Mouse (Mus musculus): ENCODE data around the gene Adprm. TPM values are rescaled to one million over a fixed set of nuclear protein-coding genes. Genes with fewer than 3 reads are reported as not detected.

The Adprm gene
- polyA plus RNA-seq, 1 experiment from 2014 or later = 15.0 TPM

GRCm38 (mm10) chr11:67072615-67073130 lies 20.3 kb upstream of the Adprm start:
- H3K4me3 ChIP-seq (ENCODE audit: low read depth, low read length) = no peak overlapping the region
- no peaks in the 10 kb centered on the region for H3K9me3 ChIP-seq (ENCODE audit: low read length)
- no peak overlapping the region for H3K9ac ChIP-seq (replicated peaks)
- 80% methylated on average over 15 of the region's 15 CpGs for WGBS (ENCODE audit: insufficient replicate concordance)
- no peak overlapping the region for H3K27ac ChIP-seq (ENCODE audit: low read depth)
- ATAC-seq = no peak
- no peaks in the 10 kb centered on the region for H3K36me3 ChIP-seq (replicated peaks; ENCODE audit: insufficient read depth, low read length)
- TF ChIP-seq CTCF (IDR thresholded peaks at IDR 0.05; ENCODE audit: low read depth) (no peak), EP300 (IDR thresholded peaks at IDR 0.05; ENCODE audit: low read depth) (no peak)
- no peaks in the 10 kb centered on the region for H3K4me1 ChIP-seq (ENCODE audit: insufficient read depth)
- DNase-seq = no peak
- H3K4me2 ChIP-seq (ENCODE audit: low read depth, low read length) = no peak overlapping the region
- no peaks in the 10 kb centered on the region for H3K27me3 ChIP-seq (ENCODE audit: insufficient read depth, low read length)

- no peak for ATAC-seq
- WGBS (ENCODE audit: insufficient replicate concordance) = 79% methylated on average over 3 of the region's 3 CpGs
Observed at GRCm38 (mm10) chr11:67067741-67068140, 15.3 kb upstream of the Adprm start.

GRCm38 (mm10) chr11:67062726-67063125 lies 10.3 kb upstream of the Adprm start:
- Histone ChIP-seq H3K36me3 (replicated peaks; ENCODE audit: insufficient read depth, low read length) (peaks cover 51% of the 10 kb centered on the region), H3K4me3 (ENCODE audit: low read depth, low read length) (no peak overlapping the region), H3K9ac (replicated peaks) (no peak overlapping the region), H3K27me3 (ENCODE audit: insufficient read depth, low read length) (no peaks in the 10 kb centered on the region), H3K27ac (ENCODE audit: low read depth) (no peak overlapping the region), H3K4me1 (ENCODE audit: insufficient read depth) (no peaks in the 10 kb centered on the region), H3K9me3 (ENCODE audit: low read length) (no peaks in the 10 kb centered on the region), H3K4me2 (ENCODE audit: low read depth, low read length) (no peak overlapping the region)
- TF ChIP-seq CTCF (IDR thresholded peaks at IDR 0.05; ENCODE audit: low read depth) (no peak), EP300 (IDR thresholded peaks at IDR 0.05; ENCODE audit: low read depth) (no peak)
- 84% methylated on average over 3 of the region's 3 CpGs for WGBS (ENCODE audit: insufficient replicate concordance)
- DNase-seq = no peak
- no peak for ATAC-seq

More at GRCm38 (mm10) chr11:67067741-67068140, 15.3 kb upstream of the Adprm start:
- TF ChIP-seq EP300 (IDR thresholded peaks at IDR 0.05; ENCODE audit: low read depth) (no peak), CTCF (IDR thresholded peaks at IDR 0.05; ENCODE audit: low read depth) (no peak)
- H3K27me3 ChIP-seq (ENCODE audit: insufficient read depth, low read length) = no peaks in the 10 kb centered on the region
- no peaks in the 10 kb centered on the region for H3K4me1 ChIP-seq (ENCODE audit: insufficient read depth)
- H3K9ac ChIP-seq (replicated peaks) = no peak overlapping the region
- H3K4me3 ChIP-seq (ENCODE audit: low read depth, low read length) = no peak overlapping the region
- no peak overlapping the region for H3K4me2 ChIP-seq (ENCODE audit: low read depth, low read length)
- no peaks in the 10 kb centered on the region for H3K9me3 ChIP-seq (ENCODE audit: low read length)
- no peak overlapping the region for H3K27ac ChIP-seq (ENCODE audit: low read depth)
- DNase-seq = no peak
- peaks cover 20% of the 10 kb centered on the region; the same call in 1 of the 2 replicates for H3K36me3 ChIP-seq (replicated peaks; ENCODE audit: insufficient read depth, low read length)

GRCm38 (mm10) chr11:67061311-67061710 lies 8.9 kb upstream of the Adprm start:
- no peak overlapping the region for H3K4me2 ChIP-seq (ENCODE audit: low read depth, low read length)
- ATAC-seq (no peak), DNase-seq (no peak)
- H3K36me3 ChIP-seq (replicated peaks; ENCODE audit: insufficient read depth, low read length) = peaks cover 61% of the 10 kb centered on the region
- H3K9ac ChIP-seq (replicated peaks) = no peak overlapping the region
- 92% methylated on average over 2 of the region's 2 CpGs for WGBS (ENCODE audit: insufficient replicate concordance)
- no peak overlapping the region for H3K27ac ChIP-seq (ENCODE audit: low read depth)
- H3K4me3 ChIP-seq (ENCODE audit: low read depth, low read length) = no peak overlapping the region
- H3K4me1 ChIP-seq (ENCODE audit: insufficient read depth) = no peaks in the 10 kb centered on the region
- H3K27me3 ChIP-seq (ENCODE audit: insufficient read depth, low read length) = no peaks in the 10 kb centered on the region
- H3K9me3 ChIP-seq (ENCODE audit: low read length) = no peaks in the 10 kb centered on the region
- no peak for TF ChIP-seq CTCF (IDR thresholded peaks at IDR 0.05; ENCODE audit: low read depth)
- TF ChIP-seq EP300 (IDR thresholded peaks at IDR 0.05; ENCODE audit: low read depth) = no peak

GRCm38 (mm10) chr11:67054754-67055365 lies 2.5 kb upstream of the Adprm start:
- Histone ChIP-seq H3K4me1 (ENCODE audit: insufficient read depth) (peaks cover 12% of the 10 kb centered on the region; the same call in 1 of the 2 replicates), H3K4me3 (ENCODE audit: low read depth, low read length) (no peak overlapping the region), H3K9ac (replicated peaks) (no peak overlapping the region), H3K27me3 (ENCODE audit: insufficient read depth, low read length) (no peaks in the 10 kb centered on the region), H3K4me2 (ENCODE audit: low read depth, low read length) (no peak overlapping the region), H3K9me3 (ENCODE audit: low read length) (no peaks in the 10 kb centered on the region), H3K36me3 (replicated peaks; ENCODE audit: insufficient read depth, low read length) (peaks cover 29% of the 10 kb centered on the region), H3K27ac (ENCODE audit: low read depth) (no peak overlapping the region)
- ATAC-seq (no peak), DNase-seq (no peak)
- WGBS (ENCODE audit: insufficient replicate concordance) = 78% methylated on average over 8 of the region's 8 CpGs
- TF ChIP-seq EP300 (IDR thresholded peaks at IDR 0.05; ENCODE audit: low read depth) (no peak), CTCF (IDR thresholded peaks at IDR 0.05; ENCODE audit: low read depth) (no peak)

GRCm38 (mm10) chr11:67051676-67052320 lies 596 bp downstream of the Adprm start:
- H3K9ac ChIP-seq (replicated peaks) = peak overlapping the region; percentile 85
- no peak for DNase-seq
- H3K4me3 ChIP-seq (ENCODE audit: low read depth, low read length) = peak overlapping the region; percentile 85
- H3K27ac ChIP-seq (ENCODE audit: low read depth) = peak overlapping the region; percentile 93
- H3K36me3 ChIP-seq (replicated peaks; ENCODE audit: insufficient read depth, low read length) = peaks cover 11% of the 10 kb centered on the region
- no peaks in the 10 kb centered on the region for H3K9me3 ChIP-seq (ENCODE audit: low read length)
- peak overlapping the region; percentile 83 for H3K4me2 ChIP-seq (ENCODE audit: low read depth, low read length)
- no peak for TF ChIP-seq CTCF (IDR thresholded peaks at IDR 0.05; ENCODE audit: low read depth)
- TF ChIP-seq EP300 (IDR thresholded peaks at IDR 0.05; ENCODE audit: low read depth) = no peak
- peaks cover 15% of the 10 kb centered on the region for H3K4me1 ChIP-seq (ENCODE audit: insufficient read depth)
- H3K27me3 ChIP-seq (ENCODE audit: insufficient read depth, low read length) = no peaks in the 10 kb centered on the region
- WGBS (ENCODE audit: insufficient replicate concordance) = 13% methylated on average over 16 of the region's 16 CpGs
- peak; percentile 44 for ATAC-seq
